Mouse (Mus musculus): ENCODE data around the gene Prrx1.
A peak's percentile ranks its signal among the peaks of the same experiment; 100 is the strongest.

Prrx1 gene

DNA sequence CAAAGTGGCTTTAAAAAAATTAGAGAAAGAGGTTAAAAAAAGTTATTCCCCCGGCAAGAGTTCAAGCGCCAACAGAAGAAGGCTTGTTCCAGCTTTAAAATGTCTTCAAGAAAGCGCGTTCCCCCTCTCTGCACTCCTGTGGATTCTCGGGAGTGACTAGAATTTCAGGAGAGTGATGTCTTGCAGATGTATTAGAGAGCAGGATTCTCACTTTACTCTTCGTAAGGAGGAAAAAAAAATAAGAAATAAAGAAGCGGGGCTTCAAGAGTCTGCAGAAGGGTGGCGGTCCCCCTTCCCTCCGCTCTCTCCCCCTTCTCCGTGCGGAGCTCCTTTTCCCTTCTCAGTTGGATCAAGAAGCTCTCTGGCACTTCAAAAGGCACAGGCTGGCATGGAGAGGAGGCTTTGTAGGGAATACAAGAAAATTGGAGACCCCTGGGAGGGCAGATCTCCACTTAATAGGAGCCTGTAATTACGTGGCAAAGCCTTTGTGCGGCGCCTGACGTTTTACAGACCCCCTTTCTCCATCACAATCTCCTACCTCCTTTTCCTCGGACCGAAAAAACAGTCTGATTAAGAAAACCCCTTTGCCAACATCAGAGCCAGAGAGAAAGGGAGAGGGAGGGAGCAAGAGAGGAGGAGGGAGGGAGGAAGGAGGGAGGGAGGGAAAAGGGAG lies at the start of gene Prrx1:
Gene Prrx1, minus strand, starts transcription at position 610 of the 673 bp plus-strand sequence.
- DNase-seq (ENCODE audit: low spot score in 2 of 2) = peak; percentile 44

- peak in 1 of 2 experiments; percentile 35 for DNase-seq (ENCODE audit: low spot score in 2 of 2)
Observed at GRCm38 (mm10) chr1:163362202-163362601, 48.7 kb upstream of the Prrx1 start.

GRCm38 (mm10) chr1:163361376-163361775 lies 47.9 kb upstream of the Prrx1 start:
- no peak for DNase-seq (ENCODE audit: low spot score in 2 of 2)

GRCm38 (mm10) chr1:163360796-163361195 lies 47.3 kb upstream of the Prrx1 start:
- no peak for DNase-seq (ENCODE audit: low spot score in 2 of 2)

- DNase-seq (ENCODE audit: low spot score in 2 of 2) = no peak
Observed at GRCm38 (mm10) chr1:163359521-163359920, 46.0 kb upstream of the Prrx1 start.

DNA sequence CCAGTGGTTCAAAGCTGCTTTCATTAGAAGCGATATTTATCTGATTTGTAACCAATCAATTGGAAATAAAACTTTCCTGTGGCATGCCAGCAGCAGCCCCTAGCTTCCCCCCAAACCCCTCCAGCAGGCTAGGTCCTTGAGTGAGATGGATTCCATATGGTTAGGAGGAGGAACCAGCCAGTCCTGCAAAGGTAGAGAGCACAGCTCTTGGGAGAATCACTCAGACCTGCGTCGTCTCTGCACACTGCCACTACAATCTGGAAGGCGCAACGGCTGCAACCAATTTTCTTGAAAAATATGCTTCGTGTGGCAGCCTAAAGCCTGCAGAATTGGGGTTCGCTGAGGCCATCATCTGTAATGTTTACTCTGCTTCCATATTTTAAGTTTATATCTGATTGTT lies 44.7 kb upstream of the Prrx1 start:
- no peak for DNase-seq (ENCODE audit: low spot score in 2 of 2)

- no peak for DNase-seq (ENCODE audit: low spot score in 2 of 2)
Observed at GRCm38 (mm10) chr1:163357733-163358132, 44.2 kb upstream of the Prrx1 start.

- no peak for DNase-seq (ENCODE audit: low spot score in 2 of 2)
Observed at GRCm38 (mm10) chr1:163356167-163356566, 42.7 kb upstream of the Prrx1 start.

DNA sequence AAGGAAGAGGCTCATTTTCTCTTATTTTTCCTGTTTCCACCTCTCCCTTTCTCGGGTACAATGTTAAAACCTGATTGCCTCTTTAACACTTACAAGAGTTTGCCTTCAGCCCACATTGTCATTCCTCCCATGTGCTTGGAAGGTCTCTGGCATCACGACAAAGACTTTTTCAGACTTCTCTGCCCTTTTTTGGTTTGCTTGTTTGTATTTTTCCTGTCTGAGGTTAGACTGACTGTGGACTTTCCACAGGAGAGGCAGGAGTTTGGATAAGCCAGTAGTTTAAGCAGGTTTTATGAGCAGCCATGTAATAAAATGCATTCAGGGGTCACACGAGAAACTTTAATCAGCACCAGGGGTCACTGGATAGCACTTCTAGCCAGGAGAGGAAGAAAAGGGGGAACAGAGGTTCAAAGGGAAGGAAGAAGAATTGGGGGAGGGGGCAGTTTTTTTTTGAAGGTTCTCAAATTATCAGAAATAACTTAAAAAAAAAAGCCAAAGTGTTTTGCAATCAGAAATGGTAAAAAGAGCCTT lies 42.2 kb upstream of the Prrx1 start:
- no peak for DNase-seq (ENCODE audit: low spot score in 2 of 2)

GRCm38 (mm10) chr1:163350988-163351387 lies 37.5 kb upstream of the Prrx1 start:
- DNase-seq (ENCODE audit: low spot score in 2 of 2) = no peak

DNA sequence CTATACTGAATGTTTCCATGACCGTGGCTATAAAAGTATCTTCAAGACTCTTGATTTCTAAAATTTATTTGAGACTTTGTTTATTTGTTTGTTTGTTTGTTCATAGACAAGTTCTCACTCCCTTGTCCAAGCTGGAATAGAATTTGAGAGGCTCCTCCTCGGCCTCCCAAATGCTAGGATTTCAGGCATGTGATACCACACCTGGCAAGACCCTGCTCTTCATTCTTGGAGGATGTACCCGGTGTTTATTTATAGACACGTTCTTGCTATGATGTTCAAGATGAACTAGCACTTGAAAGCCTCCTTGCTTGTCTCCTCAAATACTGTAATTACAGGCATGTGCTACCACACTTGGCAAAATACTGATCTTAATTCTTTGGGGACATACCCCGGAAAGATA lies 32.0 kb upstream of the Prrx1 start:
- no peak for DNase-seq (ENCODE audit: low spot score in 2 of 2)

DNA sequence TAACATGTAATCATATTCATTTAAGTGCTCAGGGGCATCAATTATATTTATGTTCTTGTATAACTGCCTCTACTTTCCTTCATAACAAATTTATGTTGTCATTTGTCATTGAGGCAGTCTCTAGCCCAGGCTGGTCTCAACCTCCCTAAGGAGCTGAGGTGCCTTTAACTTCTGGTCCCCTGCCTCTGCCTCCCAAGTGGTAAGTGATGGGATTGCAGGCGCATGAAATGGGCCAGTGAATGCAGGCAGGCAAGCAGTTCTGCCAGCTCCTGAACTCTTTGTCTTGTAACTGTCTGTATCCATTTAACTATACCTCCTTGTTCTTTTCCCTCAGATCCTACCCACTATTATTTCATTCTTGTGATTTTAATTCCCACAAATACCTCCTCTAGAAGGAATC lies 31.4 kb upstream of the Prrx1 start:
- no peak for DNase-seq (ENCODE audit: low spot score in 2 of 2)

- no peak for DNase-seq (ENCODE audit: low spot score in 2 of 2)
Observed at GRCm38 (mm10) chr1:163339219-163339561, 25.7 kb upstream of the Prrx1 start.

DNA sequence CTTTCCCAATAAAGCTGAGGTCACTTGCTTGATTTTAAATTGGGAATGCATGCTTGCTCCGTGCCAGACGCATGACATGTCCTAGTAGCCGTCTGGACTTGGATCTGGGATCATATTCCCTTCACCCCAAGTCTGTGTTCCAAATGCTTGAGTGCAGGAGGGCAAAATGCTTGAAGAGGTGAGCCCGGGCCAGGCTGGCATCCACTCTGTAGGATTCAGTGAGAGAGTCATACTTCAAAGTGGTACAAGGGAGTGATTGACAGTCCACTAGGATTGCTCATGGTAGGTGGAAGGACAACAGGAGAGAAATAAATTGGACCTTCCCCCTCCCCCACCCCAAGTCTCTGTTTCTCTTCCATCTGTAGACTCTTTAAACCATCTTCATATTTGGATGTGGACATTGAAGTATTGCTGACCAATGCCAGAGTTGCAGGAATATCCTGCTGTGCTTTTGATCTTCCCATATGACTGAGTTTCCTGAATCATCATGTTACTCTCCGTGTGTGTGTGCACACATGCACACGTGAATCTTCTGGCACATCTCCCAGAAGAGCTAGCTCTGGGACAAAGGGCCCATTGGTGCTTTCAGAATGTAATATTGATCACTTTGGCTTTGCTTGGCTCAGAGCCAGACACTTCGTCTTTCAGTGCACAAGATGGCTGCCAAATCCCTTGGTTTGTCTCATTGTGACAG lies 25.2 kb upstream of the Prrx1 start:
- DNase-seq (ENCODE audit: low spot score in 2 of 2) = peak; percentile 52 to 59

DNA sequence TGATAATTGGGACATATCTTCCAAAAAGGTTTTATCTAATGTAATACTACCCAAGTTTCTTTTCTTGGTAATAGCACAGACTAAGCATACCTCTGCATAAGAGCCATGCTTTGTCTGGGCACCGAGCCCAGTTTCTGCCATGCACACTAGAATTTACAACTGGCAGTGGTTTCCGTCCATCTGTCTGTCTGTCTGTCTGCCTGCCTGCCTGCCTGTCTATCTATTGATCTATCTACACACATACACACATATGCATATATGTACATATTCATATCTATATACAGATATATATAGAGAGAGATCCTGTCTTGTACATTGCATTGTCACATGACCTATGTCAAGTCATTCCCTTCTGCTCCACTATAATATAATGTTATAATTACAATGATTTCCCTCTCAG lies 24.3 kb upstream of the Prrx1 start:
- peak in 1 of 2 experiments; percentile 43 for DNase-seq (ENCODE audit: low spot score in 2 of 2)

DNA sequence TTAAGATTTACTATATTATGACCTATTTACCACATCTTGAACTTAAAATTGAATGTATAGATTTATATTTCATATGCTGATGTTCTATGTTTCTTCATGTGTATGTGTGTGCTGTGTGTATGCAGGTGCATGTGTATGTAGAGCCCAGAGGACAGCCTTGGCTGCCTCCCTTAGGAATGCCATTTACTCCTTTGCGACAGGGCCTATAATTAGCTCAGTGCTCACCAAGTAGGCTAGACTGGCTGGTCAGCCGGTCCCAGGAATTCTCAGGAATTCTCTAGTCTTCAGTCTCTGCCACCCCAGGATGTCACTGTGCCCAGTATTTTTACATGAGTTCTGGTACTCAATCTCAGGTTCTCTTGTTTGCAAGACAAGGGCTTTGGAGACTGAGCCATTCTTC lies 13.8 kb upstream of the Prrx1 start:
- no peak for DNase-seq (ENCODE audit: low spot score in 2 of 2)

- no peak for DNase-seq (ENCODE audit: low spot score in 2 of 2)
Observed at GRCm38 (mm10) chr1:163319669-163320571, 6.4 kb upstream of the Prrx1 start.

GRCm38 (mm10) chr1:163316920-163317319 lies 3.4 kb upstream of the Prrx1 start:
- peak in 1 of 2 experiments; percentile 33 for DNase-seq (ENCODE audit: low spot score in 2 of 2)

DNA sequence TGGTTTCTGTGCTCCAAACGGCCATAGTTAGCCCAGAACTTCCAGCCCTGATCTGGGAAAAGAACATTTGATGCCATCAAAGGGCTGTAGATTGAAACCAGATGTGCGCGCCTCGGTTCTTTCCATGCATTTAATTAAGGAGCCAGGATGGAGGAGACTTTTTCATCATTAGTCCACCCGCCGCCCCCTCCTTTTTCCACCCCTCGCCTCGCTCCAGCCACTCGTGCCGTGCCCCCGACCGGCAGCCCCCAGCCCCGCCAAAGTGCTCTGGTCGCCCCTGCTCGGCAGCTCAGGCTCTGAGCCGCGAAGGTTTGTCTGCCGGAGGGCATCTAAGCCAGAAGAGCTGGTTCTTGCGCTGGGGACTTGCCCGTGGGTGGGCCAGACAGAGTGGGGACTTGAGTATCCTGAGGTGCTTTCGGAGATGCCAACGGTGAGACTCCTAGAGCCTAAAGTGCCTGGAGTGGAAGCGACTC lies 1.4 kb upstream of the Prrx1 start:
- no peak for DNase-seq (ENCODE audit: low spot score in 2 of 2)

DNA sequence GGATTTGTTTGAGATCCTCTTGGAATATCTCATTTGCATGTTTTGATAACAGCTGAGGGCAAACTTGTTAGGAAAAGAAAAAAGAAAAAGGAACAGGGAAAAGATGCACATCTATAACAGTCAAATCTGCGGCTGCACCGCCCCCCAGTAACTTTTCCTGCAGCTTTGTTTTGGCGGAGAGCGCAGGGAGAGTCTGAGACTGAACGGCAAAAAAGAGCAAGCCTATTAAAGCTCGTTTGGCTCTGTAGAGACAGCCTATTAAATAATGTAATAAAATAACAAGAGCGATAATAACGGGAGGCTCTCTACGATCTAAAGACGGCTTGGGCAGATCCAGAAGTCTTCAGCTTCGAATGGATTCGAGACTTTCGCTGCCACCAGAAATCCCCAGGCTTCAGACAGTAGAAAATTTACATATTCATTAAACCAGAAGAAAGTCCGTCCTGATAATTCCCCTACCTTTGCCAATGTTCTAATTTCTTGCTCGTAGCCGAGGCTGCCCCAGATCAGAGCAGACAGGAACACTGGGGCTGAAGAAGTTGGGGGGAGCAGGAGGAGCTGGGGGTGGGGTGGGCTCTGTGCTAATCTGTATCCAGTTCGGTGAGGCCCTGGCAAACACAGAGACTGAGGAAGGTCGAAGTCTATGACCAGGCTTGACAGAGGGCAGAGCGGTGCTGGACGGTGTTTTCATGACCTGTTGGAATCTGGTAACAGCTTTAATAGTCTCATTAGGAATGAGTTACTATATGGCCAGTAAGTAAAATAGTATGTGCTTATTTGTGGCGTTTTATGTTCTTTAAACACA lies 613 bp upstream of the Prrx1 start:
- DNase-seq (ENCODE audit: low spot score in 2 of 2) = peak in 1 of 2 experiments; percentile 9

All from heart, adult 9 months (tissue).